Mouse (Mus musculus) midbrain, postnatal 0 days (tissue): Measurements from ENCODE around the gene Rps24. TPM values are rescaled to one million over a fixed set of nuclear protein-coding genes. Genes with fewer than 3 reads are reported as not detected.
A peak's percentile ranks its signal among the peaks of the same experiment; 100 is the strongest.

ENCODE experiments used
- ATAC-seq: fragments of 200-750 bp; cut with Nextera tagmentation; 2 replicates; pipeline ENCODE4 v1.8.0; 2017; ENCODE audit warnings: moderate number of reproducible peaks, mild to moderate bottlenecking, moderate TSS enrichment, moderate library complexity; ENCODE audit not compliant: low FRiP score
- DNase-seq: peaks from one replicate; pipeline ENCODE4 v3.0.0-alpha.2; 2015; ENCODE audit warnings: low spot score
- H3K27ac ChIP-seq: fragments of 300-500 bp; sonication (generic); 2 replicates; pipeline ENCODE4 v1.5.1; 2014; ENCODE audit warnings: low read depth, mild to moderate bottlenecking, low read length, mixed read lengths
- H3K27me3 ChIP-seq: fragments of 300-500 bp; sonication (generic); 2 replicates; pipeline ENCODE4 v1.6.1; 2014; ENCODE audit warnings: low read length, control low read depth, mixed read lengths; ENCODE audit not compliant: insufficient read depth
- H3K36me3 ChIP-seq: fragments of 300-500 bp; sonication (generic); 2 replicates; pipeline ENCODE4 v1.6.1; 2014; ENCODE audit warnings: low read length, control low read depth, mixed read lengths; ENCODE audit not compliant: insufficient read depth
- H3K4me1 ChIP-seq: fragments of 300-500 bp; sonication (generic); 2 replicates; pipeline ENCODE4 v1.6.1; 2014; ENCODE audit warnings: mild to moderate bottlenecking, control low read depth, antibody characterized with exemption, low read length, mixed read lengths; ENCODE audit not compliant: insufficient read depth
- H3K4me2 ChIP-seq: fragments of 300-500 bp; sonication (generic); 2 replicates; pipeline ENCODE4 v1.6.1; 2014; ENCODE audit warnings: low read depth, mild to moderate bottlenecking, low read length, mixed read lengths; ENCODE audit not compliant: poor library complexity, severe bottlenecking
- H3K4me3 ChIP-seq: fragments of 300-500 bp; sonication (generic); 2 replicates; pipeline ENCODE4 v1.5.1; 2014; ENCODE audit warnings: low read depth, mild to moderate bottlenecking, low read length, moderate library complexity
- H3K9ac ChIP-seq: fragments of 300-500 bp; sonication (generic); replicated peaks from 2 replicates; pipeline ENCODE4 v1.6.1; 2014; ENCODE audit warnings: mild to moderate bottlenecking, low read length, moderate library complexity, mixed read lengths; ENCODE audit not compliant: poor library complexity, severe bottlenecking
- H3K9me3 ChIP-seq: fragments of 300-500 bp; sonication (generic); 2 replicates; pipeline ENCODE4 v1.6.1; 2016; ENCODE audit warnings: low read length, control low read depth
- CTCF ChIP-seq: IDR thresholded peaks from 2 replicates; pipeline ENCODE4 v1.5.1; 2016; ENCODE audit warnings: antibody characterized with exemption, mild to moderate bottlenecking
- WGBS: fragments of 180-500 bp; shearing (Covaris S2); extraction: QIAGEN DNeasy Blood & Tissue Kit; methylation state at CpG from one replicate; pipeline ENCODE4 v1.1.7; 2014; 5-methylcytosine and 5-hydroxymethylcytosine counted together
- polyA plus RNA-seq: library from polyadenylated mRNA; unstranded; fragments of >200 nt; fragmentation: Nextera tagmentation; extraction: Ambion mirVana; gene quantifications from 2 replicates; pipeline ENCODE4 v1.2.1, GENCODE M21; 2015
- total RNA-seq: library from RNA; depleted of rRNA; stranded (reverse); fragments of >200 nt; gene quantifications from 2 replicates; pipeline ENCODE4 v1.2.3, GENCODE M21; 2014

Gene Rps24
- total and polyA plus RNA-seq, 2 experiments from 2014 or later = 839 to 1,223 TPM

DNA sequence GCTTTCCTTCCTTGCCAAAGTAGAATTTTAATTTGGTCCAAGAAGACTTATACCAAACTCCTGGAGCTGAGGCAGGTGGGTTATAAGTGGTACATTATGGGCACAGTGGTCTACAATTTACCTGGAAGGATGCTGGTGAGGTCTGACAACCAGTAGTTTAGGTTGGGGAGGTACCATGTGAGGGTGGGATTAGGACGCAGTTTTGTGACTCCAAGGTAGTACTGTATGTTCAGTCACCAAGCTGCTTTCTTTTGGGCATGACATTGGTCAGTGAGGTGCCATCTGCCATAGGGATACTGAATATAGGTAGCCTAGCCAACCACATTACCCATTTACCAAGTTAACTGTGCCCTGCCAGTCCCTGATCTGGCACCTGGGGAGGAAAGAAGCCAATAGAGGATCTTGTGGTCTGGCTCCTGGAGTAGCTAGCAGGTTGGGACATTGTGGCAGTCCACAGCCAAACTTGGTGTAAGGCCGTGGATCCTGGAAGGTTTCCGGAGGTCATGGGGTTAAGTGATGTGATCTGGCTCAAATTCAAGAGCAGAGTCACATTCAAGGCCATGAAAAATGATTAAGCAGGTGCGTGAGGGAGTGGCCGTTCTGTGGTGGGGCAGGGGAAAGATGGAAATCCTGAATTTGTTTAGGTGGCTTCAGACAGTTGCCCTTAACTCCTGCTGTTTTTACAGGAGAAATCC, 11.8 kb downstream of the Rps24 start:
- ATAC-seq (no peak), DNase-seq (no peak)
- Histone ChIP-seq H3K36me3 (peaks cover 42% of the 10 kb centered on the region), H3K4me1 (no peaks in the 10 kb centered on the region), H3K4me3 (no peak overlapping the region), H3K27me3 (no peaks in the 10 kb centered on the region), H3K9ac (no peak overlapping the region), H3K4me2 (no peak overlapping the region), H3K27ac (no peak overlapping the region), H3K9me3 (no peaks in the 10 kb centered on the region)
- TF ChIP-seq CTCF = no peak
- 76% methylated on average over 5 of the region's 5 CpGs for WGBS

DNA sequence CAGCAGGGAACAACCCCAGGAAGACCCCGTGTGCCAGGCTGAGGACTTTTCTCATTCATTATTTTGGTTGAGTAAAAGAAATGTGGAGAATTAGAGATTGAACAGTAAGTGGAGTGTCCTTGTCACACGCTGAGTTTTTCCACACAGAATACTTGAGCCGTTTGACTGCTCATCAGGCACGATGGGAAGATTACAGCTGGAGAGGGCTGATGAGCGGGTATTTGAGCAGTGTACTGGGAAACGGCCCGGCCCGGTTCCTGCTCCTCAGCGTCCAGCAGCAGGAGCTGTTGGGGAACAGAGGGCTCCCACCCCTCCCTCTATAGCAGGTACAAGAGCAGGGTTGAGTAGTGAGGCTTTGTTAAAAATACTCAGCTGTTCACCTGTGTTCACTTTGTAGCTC, 12.6 kb downstream of the Rps24 start:
- no peak for ATAC-seq
- no peak overlapping the region for H3K9ac ChIP-seq
- TF ChIP-seq CTCF = no peak
- no peak overlapping the region for H3K4me2 ChIP-seq
- no peaks in the 10 kb centered on the region for H3K27me3 ChIP-seq
- H3K27ac ChIP-seq = peak overlapping the region; percentile 18; the same call in 1 of the 2 replicates
- peaks cover 34% of the 10 kb centered on the region for H3K36me3 ChIP-seq
- DNase-seq = no peak
- H3K4me1 ChIP-seq = no peaks in the 10 kb centered on the region
- H3K4me3 ChIP-seq = no peak overlapping the region
- WGBS = 32% methylated on average over 9 of the region's 9 CpGs
- H3K9me3 ChIP-seq = no peaks in the 10 kb centered on the region

DNA sequence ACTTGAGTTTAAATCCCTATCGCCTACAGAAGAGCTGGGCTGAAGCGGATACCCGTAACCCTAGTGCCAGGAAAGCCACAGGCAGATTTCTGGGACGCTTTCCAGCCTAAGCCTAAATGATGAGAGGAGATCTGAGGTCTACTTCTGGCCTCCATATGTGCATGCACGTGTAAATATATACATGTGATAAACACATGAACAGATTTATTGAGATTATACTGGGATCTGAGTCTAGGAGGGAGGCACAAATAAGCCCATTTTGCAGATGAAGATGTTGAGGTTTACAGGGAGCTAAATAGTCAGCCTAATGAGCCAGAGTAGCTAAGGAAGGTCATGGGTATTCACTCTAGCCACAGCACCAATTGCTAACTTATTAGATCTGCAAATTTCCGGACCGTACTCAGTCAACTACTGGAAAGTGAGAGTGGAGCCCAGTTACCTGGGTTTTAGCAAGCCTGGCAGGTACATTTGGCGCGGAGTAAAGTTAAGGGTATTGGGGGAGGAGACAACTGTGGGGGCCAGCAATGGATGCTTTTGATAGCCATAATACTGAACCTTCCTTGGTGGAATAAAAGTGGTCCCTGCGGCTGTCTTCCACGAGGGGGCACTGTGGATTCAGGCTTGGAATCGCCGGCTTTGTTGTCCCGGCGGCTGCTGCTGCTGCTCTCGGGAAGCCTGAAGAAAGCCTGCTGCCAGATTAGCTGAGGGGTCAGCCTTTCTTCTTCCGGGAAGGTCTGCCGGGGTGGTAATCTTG, 13.3 kb downstream of the Rps24 start:
- Histone ChIP-seq H3K9ac (no peak overlapping the region; the same call in 1 of the 2 replicates), H3K27me3 (no peaks in the 10 kb centered on the region), H3K4me2 (0 out of 2 replicates have a peak overlapping the region, but pooled peaks have one; percentile 24), H3K36me3 (peaks cover 28% of the 10 kb centered on the region), H3K27ac (peak overlapping the region; percentile 82), H3K4me3 (no peak overlapping the region), H3K9me3 (no peaks in the 10 kb centered on the region), H3K4me1 (no peaks in the 10 kb centered on the region)
- ATAC-seq = peak; percentile 68
- 16% methylated on average over 18 of the region's 18 CpGs for WGBS
- peak; percentile 94 for DNase-seq
- peak; percentile 96 for TF ChIP-seq CTCF

DNA sequence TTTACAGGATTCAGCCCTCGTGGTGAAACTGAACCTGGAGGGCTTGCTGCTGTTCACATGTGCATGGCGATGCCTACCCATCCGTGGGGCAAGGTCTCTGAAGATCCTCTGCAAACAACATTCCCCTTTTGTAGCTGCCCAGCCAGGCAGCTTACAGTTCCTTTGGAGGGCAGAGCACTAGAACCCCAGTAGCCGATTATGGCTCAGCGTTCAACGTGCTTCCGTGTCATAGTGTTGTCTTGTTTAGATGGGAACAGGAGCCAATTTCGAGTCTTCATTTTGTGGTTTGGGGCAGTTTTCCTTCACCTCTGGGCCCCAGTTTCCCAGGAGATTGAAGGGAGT, 13.9 kb downstream of the Rps24 start:
- Histone ChIP-seq H3K4me2 (0 out of 2 replicates have a peak overlapping the region, but pooled peaks have one; percentile 24), H3K36me3 (peaks cover 27% of the 10 kb centered on the region), H3K4me3 (no peak overlapping the region), H3K27me3 (no peaks in the 10 kb centered on the region), H3K9me3 (no peaks in the 10 kb centered on the region), H3K27ac (peak overlapping the region; percentile 82), H3K9ac (no peak overlapping the region; the same call in 1 of the 2 replicates), H3K4me1 (no peaks in the 10 kb centered on the region)
- 3% methylated on average over 8 of the region's 8 CpGs for WGBS
- no peak for TF ChIP-seq CTCF
- no peak for ATAC-seq
- no peak for DNase-seq

DNA sequence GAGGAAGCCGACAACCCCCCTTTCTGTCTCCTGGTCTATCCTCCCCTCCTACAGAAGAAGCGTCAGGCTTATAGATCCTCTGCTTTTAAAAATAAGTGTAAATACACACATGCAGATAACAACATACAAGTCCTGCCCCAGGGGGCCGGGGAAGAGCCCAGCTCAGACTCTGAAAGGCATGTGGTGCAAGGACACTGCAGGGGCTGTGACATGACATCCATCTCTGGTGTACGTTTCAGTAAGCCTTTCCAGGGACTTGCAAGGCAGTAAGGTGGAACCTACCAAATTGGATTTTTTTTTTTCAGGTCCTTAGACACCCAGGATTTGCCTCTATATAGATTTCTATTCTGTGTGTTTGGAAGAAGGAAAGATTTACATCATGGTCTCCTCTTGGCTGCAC, 14.3 kb downstream of the Rps24 start:
- DNase-seq = peak; percentile 16
- WGBS = 24% methylated on average over 4 of the region's 4 CpGs
- TF ChIP-seq CTCF = no peak
- Histone ChIP-seq H3K4me2 (no peak overlapping the region), H3K4me3 (no peak overlapping the region), H3K27me3 (no peaks in the 10 kb centered on the region), H3K9me3 (no peaks in the 10 kb centered on the region), H3K36me3 (peaks cover 25% of the 10 kb centered on the region), H3K27ac (peak overlapping the region; percentile 82), H3K4me1 (no peaks in the 10 kb centered on the region), H3K9ac (no peak overlapping the region)
- no peak for ATAC-seq

DNA sequence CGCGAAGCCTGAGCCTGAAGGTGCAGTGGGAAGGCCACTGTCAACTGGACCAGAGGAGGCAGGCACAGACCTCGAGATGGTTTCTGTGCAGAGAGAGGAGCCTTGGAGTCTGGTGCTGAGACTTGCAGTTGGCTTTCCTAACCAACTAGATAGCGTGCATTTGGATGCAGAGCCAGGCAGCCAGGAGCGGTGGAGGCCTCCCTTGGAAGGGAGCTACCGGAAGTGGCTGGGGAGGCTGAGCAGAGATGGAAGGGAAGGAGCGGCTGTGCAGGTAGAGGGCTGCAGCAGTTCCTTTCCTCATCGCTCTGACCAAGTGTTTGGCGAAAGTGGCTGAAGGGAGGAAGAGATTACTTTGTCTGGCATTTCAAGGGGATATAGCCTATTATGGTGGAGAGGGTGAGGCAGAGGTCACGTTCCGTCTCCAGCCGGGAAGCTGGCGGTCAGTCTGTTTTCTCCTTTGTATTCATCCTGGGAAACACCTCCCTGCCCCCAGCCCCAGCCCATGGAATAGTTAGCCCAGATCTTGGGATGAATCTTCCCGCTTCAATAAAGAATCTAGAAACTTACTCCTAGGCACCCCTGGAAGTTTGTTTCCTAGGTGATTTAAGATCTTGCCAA, 20.6 kb downstream of the Rps24 start:
- no peak for TF ChIP-seq CTCF
- ATAC-seq (no peak), DNase-seq (no peak)
- 30% methylated on average over 14 of the region's 14 CpGs for WGBS
- Histone ChIP-seq H3K27me3 (no peaks in the 10 kb centered on the region), H3K27ac (no peak overlapping the region), H3K36me3 (no peaks in the 10 kb centered on the region), H3K4me3 (no peak overlapping the region), H3K4me1 (no peaks in the 10 kb centered on the region), H3K9me3 (no peaks in the 10 kb centered on the region), H3K9ac (no peak overlapping the region), H3K4me2 (no peak overlapping the region)
